Mouse (Mus musculus) liver, adult 2 months (tissue): ENCODE results near the gene Crtc1.

Source experiments
- CTCF ChIP-seq: fragments of 200-500 bp; IDR thresholded peaks from 2 replicates; pipeline ENCODE4 v1.5.1; 2011; ENCODE audit warnings: low read depth, low read length, control low read depth
- POLR2A ChIP-seq: fragments of 200-500 bp; IDR thresholded peaks from 2 replicates; pipeline ENCODE4 v1.6.1; 2011; ENCODE audit warnings: low read length, control low read depth; ENCODE audit not compliant: insufficient read depth; ENCODE audit errors: extremely low read depth

DNA sequence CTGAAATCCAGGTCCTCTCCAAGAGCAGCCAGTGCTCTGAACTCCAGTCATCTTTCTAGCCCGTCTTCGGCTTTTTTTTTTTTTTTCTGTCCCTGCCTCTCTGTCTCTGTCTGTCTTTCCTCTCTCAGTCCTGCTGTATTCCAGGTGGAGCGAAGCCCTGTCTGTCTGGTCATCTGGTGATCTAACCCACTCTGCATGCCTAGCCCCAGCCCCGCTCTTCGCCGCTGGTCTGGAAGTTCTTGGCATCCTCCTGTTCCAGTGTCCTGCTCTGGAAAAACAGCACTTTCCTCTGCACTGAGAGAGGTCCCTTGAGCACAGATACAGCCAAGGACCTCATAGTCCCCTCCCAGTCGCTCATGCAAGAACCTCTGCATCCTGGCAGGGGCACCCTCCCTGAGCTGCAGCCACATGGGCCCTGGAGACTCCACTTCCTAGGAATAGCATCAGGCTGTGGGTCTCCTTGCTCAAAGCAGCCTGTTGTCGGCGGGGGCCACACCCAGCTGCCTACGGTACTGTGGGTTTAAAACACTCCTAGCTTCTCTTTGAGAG, 77.8 kb downstream of the Crtc1 start:
- TF ChIP-seq POLR2A = no peak
- no peak for TF ChIP-seq CTCF
